Mouse (Mus musculus) forebrain, embryonic 11.5 days (tissue): ENCODE data around the gene Olr1. TPM values are rescaled to one million over a fixed set of nuclear protein-coding genes. Genes with fewer than 3 reads are reported as not detected.

Experiments
- ATAC-seq: fragments of 200-750 bp; cut with Nextera tagmentation; replicated peaks from 2 replicates; pipeline ENCODE4 v1.8.0; 2017; ENCODE audit warnings: moderate TSS enrichment; ENCODE audit not compliant: low FRiP score
- DNase-seq: peaks from one replicate; pipeline ENCODE4 v3.0.0-alpha.2; 2017; ENCODE audit warnings: low spot score
- H3K27ac ChIP-seq: fragments of 300-500 bp; sonication (generic); 2 replicates; pipeline ENCODE4 v1.5.1; 2014; ENCODE audit warnings: low read depth, low read length
- H3K27me3 ChIP-seq: fragments of 300-500 bp; sonication (generic); 2 replicates; pipeline ENCODE4 v1.6.1; 2014; ENCODE audit warnings: mild to moderate bottlenecking, low read length, mixed read lengths; ENCODE audit not compliant: control insufficient read depth, insufficient read depth
- H3K36me3 ChIP-seq: fragments of 300-500 bp; sonication (generic); 2 replicates; pipeline ENCODE4 v1.6.1; 2014; ENCODE audit warnings: mild to moderate bottlenecking, low read length, moderate library complexity, mixed read lengths; ENCODE audit not compliant: control insufficient read depth, insufficient read depth
- H3K4me1 ChIP-seq: fragments of 300-500 bp; sonication (generic); replicated peaks from 2 replicates; pipeline ENCODE4 v1.6.1; 2014; ENCODE audit warnings: low read length, mixed read lengths; ENCODE audit not compliant: control insufficient read depth, insufficient read depth
- H3K4me2 ChIP-seq: fragments of 300-500 bp; sonication (generic); 2 replicates; pipeline ENCODE4 v1.6.1; 2014; ENCODE audit warnings: low read depth, mild to moderate bottlenecking, low read length, moderate library complexity, mixed read lengths; ENCODE audit not compliant: severe bottlenecking
- H3K4me3 ChIP-seq: fragments of 300-500 bp; sonication (generic); 2 replicates; pipeline ENCODE4 v1.5.1; 2014; ENCODE audit warnings: low read depth, low read length
- H3K9ac ChIP-seq: fragments of 300-500 bp; sonication (generic); 2 replicates; pipeline ENCODE4 v1.6.1; 2014; ENCODE audit warnings: low read length
- H3K9me3 ChIP-seq: fragments of 300-500 bp; sonication (generic); 2 replicates; pipeline ENCODE4 v1.6.1; 2016; ENCODE audit warnings: low read length, mixed read lengths; ENCODE audit not compliant: control insufficient read depth
- WGBS: fragments of 180-500 bp; shearing (Covaris S2); extraction: QIAGEN DNeasy Blood & Tissue Kit; methylation state at CpG from one replicate; pipeline ENCODE4 v1.1.7; 2014; 5-methylcytosine and 5-hydroxymethylcytosine counted together
- polyA plus RNA-seq: library from polyadenylated mRNA; unstranded; fragments of >200 nt; fragmentation: Nextera tagmentation; extraction: Ambion mirVana; gene quantifications from 2 replicates; pipeline ENCODE4 v1.2.1, GENCODE M21; 2014

Olr1 gene
- not detected in 2 replicates for polyA plus RNA-seq

DNA sequence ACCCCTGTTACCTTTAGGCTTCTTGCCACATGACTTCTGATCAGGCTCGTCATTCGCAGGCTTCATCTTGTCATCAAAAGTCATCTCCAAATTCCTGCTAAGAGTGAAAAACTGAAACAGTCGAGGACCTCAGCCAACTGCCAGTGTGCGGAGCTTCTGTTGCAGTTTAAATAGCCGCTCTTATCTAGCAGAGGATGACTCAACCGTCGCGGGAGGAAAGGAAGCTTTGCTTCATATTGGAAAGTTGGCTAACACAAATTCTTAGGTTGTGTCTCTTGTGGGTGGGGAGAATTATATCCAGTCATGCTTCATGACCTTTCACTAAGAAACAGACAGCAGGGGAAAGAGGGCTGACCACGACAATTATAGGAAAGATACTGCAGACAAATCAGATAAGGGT lies at the start of gene Olr1:
TSS of gene Olr1 (minus strand) at position 142 of the 400 bp plus-strand sequence.
- WGBS, result 85% methylated on average over 9 of the region's 9 CpGs
- Histone ChIP-seq H3K4me1 (no peaks in the 10 kb centered on the region), H3K9me3 (no peaks in the 10 kb centered on the region), H3K9ac (no peak within 1 kb of the TSS), H3K4me2 (no peak within 1 kb of the TSS), H3K36me3 (no peaks in the 10 kb centered on the region), H3K27ac (no peak within 1 kb of the TSS), H3K27me3 (no peaks in the 10 kb centered on the region), H3K4me3 (no peak within 1 kb of the TSS)
- ATAC-seq (no peak), DNase-seq (no peak)

DNA sequence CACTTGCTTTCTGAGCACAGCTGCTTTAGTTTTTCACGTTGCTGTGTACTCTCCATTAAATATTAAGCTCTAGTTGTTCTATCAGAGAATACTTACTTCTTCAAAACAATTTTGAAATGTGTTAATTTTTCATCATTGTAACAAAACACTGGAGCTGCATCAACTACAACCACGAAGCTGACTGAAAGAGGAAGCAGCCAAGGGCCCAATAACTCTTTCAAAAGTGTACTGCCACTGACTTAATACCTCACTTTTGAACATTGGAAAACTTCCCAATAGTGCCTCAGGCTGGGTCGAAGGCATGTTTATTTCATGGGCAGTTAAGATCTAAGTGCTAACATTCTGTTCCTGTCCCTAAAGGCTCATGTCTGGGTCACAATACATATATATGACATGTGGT lies 41.0 kb upstream of the Olr1 start:
- DNase-seq (no peak), ATAC-seq (no peak)
- H3K4me3 ChIP-seq, result no peak overlapping the region
- H3K9me3 ChIP-seq, result no peaks in the 10 kb centered on the region
- no peaks in the 10 kb centered on the region for H3K27me3 ChIP-seq
- H3K27ac ChIP-seq, result no peak overlapping the region
- H3K4me1 ChIP-seq, result no peaks in the 10 kb centered on the region
- H3K4me2 ChIP-seq, result no peak overlapping the region
- no peaks in the 10 kb centered on the region for H3K36me3 ChIP-seq
- 86% methylated on average over 3 of the region's 3 CpGs for WGBS
- no peak overlapping the region for H3K9ac ChIP-seq

DNA sequence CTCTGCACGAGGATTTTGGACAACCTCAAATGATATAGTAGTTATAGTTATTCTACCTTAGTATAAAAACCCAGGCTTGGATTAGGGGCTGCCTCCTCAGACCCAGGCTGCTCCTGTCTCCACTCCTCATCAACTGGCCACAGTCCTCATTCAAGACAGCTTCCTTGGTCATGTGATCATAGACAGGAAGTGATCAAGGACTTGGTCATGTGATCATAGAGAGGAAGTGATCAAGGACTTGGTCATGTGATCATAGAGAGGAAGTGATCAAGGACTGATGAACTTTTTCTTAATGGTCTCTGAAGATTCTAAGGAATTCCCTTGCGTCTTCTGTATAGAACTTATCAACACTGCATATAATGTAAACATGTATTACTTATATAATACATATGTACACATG lies 40.3 kb upstream of the Olr1 start:
- no peak for ATAC-seq
- no peaks in the 10 kb centered on the region for H3K4me1 ChIP-seq
- H3K27ac ChIP-seq, result no peak overlapping the region
- DNase-seq, result no peak
- WGBS, result 94% methylated on average over 2 of the region's 2 CpGs
- H3K36me3 ChIP-seq, result no peaks in the 10 kb centered on the region; the same call in 1 of the 2 replicates
- no peak overlapping the region for H3K9ac ChIP-seq
- no peak overlapping the region for H3K4me3 ChIP-seq
- no peak overlapping the region for H3K4me2 ChIP-seq
- no peaks in the 10 kb centered on the region for H3K9me3 ChIP-seq
- no peaks in the 10 kb centered on the region for H3K27me3 ChIP-seq

DNA sequence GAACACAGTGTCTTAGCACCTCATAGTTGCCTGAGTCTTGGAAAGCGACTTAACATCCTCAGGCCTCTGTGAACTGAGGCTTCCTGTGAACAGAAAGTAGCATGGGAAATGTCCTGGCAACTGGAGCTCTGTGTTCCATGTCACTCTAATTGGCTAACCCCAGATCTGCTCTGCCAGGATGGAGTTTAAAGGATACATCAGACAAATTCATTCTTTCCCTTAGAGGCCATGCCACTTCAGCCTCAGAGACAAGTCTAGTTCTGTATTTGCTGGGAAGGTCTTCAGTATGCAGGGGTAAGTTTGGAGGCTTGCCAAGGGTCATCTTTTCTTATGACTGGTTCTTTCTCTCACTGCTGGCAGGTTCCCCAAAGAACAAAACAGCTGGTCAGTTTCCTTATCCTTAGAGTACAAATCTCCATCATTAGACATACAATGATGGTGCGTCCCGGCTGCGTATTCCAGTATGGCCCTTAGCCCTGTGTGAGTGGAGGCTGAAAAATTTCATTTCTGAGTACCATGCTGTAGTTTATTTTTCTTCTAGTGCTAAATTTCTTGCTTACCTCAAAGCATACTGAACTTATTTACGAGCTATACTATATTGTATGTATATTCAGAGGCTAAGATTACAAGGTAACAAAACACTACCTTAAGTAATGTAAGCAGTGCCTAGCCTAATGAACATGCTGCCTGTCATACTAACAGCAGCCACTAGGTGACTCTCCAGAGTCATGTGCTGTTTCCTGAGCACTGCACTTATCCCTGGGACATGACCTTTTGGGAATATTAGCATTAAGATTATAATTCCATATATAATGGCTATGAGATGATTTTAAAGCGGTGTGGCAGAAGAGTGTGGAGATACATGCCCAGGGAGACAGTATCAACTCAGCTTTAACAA lies 37.0 kb upstream of the Olr1 start:
- DNase-seq (peak; percentile 69), ATAC-seq (peak; percentile 77)
- Histone ChIP-seq H3K27ac (no peak overlapping the region), H3K9ac (no peak overlapping the region), H3K36me3 (no peaks in the 10 kb centered on the region; the same call in 1 of the 2 replicates), H3K9me3 (no peaks in the 10 kb centered on the region), H3K4me3 (no peak overlapping the region), H3K4me1 (no peaks in the 10 kb centered on the region), H3K27me3 (no peaks in the 10 kb centered on the region), H3K4me2 (no peak overlapping the region)
- 69% methylated on average over 6 of the region's 6 CpGs for WGBS

DNA sequence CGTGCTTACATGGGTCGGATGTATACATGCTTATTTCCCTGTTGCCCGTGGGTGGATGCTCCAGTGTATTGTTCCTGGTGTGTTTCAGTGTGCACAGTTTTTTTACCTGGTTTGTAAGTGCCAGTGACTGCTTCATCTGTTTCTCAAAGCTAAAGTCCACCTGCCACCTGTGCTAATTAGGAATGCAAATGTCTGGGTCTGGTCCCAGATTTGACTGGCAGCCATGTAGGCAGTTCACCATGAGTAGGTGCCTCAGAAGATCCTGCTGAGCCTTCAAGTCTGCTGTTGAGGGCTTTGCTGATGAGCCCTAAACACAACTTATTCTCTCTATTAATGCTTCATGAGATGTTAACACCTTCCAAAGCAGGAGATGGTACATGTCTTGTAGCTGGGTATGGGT lies 35.6 kb upstream of the Olr1 start:
- Histone ChIP-seq H3K9me3 (no peaks in the 10 kb centered on the region), H3K36me3 (peaks cover 5% of the 10 kb centered on the region; the same call in 1 of the 2 replicates), H3K9ac (no peak overlapping the region), H3K4me3 (no peak overlapping the region), H3K4me1 (no peaks in the 10 kb centered on the region), H3K4me2 (no peak overlapping the region), H3K27ac (no peak overlapping the region), H3K27me3 (no peaks in the 10 kb centered on the region)
- 92% methylated on average over 3 of the region's 3 CpGs for WGBS
- DNase-seq (no peak), ATAC-seq (no peak)

DNA sequence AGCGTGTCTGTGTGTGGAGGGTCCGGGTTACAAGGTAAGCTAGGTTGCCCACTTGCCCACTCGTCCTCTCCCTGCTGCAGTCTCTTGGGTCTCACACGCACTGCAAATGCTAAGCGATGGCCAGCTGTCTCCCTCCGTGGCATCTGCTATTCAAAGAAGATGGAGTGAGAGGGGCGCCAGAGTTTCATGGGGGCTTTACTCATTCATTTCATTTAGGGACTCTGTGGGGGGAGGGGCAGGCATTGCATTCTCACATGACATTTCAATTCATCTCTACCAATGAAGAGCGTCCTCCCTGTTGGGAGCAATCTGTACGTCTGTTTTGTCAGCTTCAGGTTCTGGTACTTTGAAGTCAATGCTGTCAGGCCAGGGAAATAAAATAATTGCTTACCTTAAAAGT lies 35.0 kb upstream of the Olr1 start:
- no peak overlapping the region for H3K27ac ChIP-seq
- peaks cover 5% of the 10 kb centered on the region; the same call in 1 of the 2 replicates for H3K36me3 ChIP-seq
- ATAC-seq, result no peak
- no peak overlapping the region for H3K4me3 ChIP-seq
- H3K9me3 ChIP-seq, result no peaks in the 10 kb centered on the region
- H3K4me1 ChIP-seq, result no peaks in the 10 kb centered on the region
- WGBS, result 82% methylated on average over 9 of the region's 9 CpGs
- DNase-seq, result no peak
- no peak overlapping the region for H3K4me2 ChIP-seq
- H3K9ac ChIP-seq, result no peak overlapping the region
- no peaks in the 10 kb centered on the region for H3K27me3 ChIP-seq

DNA sequence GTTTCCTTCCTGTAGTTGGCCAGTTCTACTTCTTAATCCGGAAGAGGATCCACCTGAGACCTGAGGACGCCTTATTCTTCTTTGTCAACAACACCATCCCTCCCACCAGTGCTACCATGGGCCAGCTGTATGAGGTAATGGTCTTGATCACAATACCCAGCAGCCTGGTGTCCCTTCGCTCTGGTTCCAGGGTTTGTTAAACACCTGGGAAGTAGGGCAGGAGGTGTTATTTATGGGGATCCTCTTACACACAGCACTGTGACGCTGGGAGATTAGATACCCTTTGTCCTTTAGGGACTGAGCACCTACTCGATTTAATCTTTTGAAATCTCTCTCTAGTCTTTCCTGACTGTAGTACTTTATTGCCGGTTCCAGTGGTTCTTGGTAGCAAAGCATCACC lies 31.6 kb upstream of the Olr1 start:
- 93% methylated on average over 6 of the region's 6 CpGs for WGBS
- no peak overlapping the region for H3K4me2 ChIP-seq
- H3K36me3 ChIP-seq, result peaks cover 5% of the 10 kb centered on the region; the same call in 1 of the 2 replicates
- no peaks in the 10 kb centered on the region for H3K4me1 ChIP-seq
- H3K27me3 ChIP-seq, result no peaks in the 10 kb centered on the region
- H3K4me3 ChIP-seq, result no peak overlapping the region
- ATAC-seq (no peak), DNase-seq (no peak)
- no peaks in the 10 kb centered on the region for H3K9me3 ChIP-seq
- no peak overlapping the region for H3K9ac ChIP-seq
- H3K27ac ChIP-seq, result no peak overlapping the region

DNA sequence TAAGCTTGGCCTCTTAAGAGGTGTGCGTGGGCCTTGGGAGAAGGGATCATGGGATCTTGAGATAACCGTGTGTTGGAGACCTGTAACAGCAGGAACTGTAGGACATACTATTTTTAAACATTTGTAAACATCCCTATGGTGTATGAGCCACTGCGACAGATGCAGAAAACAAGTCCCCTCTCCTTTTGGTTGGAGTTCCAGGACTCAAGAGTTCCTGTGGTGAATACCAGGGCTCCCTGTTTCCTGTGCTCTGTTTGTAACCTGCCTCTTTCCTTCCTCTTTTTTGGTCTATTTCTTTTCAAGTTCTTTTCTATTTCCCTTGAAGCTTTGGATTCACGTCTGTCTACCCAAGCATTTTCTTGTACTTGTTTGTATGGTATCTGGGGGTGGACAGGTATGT lies 28.8 kb upstream of the Olr1 start:
- no peak overlapping the region for H3K9ac ChIP-seq
- no peak overlapping the region for H3K4me2 ChIP-seq
- 87% methylated on average over 4 of the region's 4 CpGs for WGBS
- no peaks in the 10 kb centered on the region for H3K9me3 ChIP-seq
- 0 out of 2 replicates have a peak, but pooled peaks cover 5% of the 10 kb centered on the region for H3K36me3 ChIP-seq
- no peak overlapping the region for H3K27ac ChIP-seq
- no peaks in the 10 kb centered on the region for H3K27me3 ChIP-seq
- ATAC-seq (no peak), DNase-seq (no peak)
- no peak overlapping the region for H3K4me3 ChIP-seq
- H3K4me1 ChIP-seq, result no peaks in the 10 kb centered on the region
